Mouse (Mus musculus) liver, adult 2 months (tissue): ENCODE measurements around the gene Gm10447.

ENCODE experiments used
- CTCF ChIP-seq: fragments of 200-500 bp; IDR thresholded peaks from 2 replicates; pipeline ENCODE4 v1.5.1; 2011; ENCODE audit warnings: low read depth, low read length, control low read depth
- POLR2A ChIP-seq: fragments of 200-500 bp; IDR thresholded peaks from 2 replicates; pipeline ENCODE4 v1.6.1; 2011; ENCODE audit warnings: low read length, control low read depth; ENCODE audit not compliant: insufficient read depth; ENCODE audit errors: extremely low read depth

- TF ChIP-seq CTCF (no peak), POLR2A (no peak)
These were observed 35.1 kb upstream of the Gm10447 start for GRCm38 (mm10) chr11:53491954-53492401.
